Mouse (Mus musculus) lung, embryonic 14.5 days (tissue): ENCODE measurements around the gene Itpk1. TPM values are rescaled to one million over a fixed set of nuclear protein-coding genes. Genes with fewer than 3 reads are reported as not detected.

Experiments used
- ATAC-seq: fragments of 200-750 bp; cut with Nextera tagmentation; 2 replicates; pipeline ENCODE4 v1.8.0; 2017; ENCODE audit warnings: mild to moderate bottlenecking, moderate TSS enrichment, moderate library complexity; ENCODE audit not compliant: insufficient read depth
- DNase-seq: peaks from one replicate; pipeline ENCODE4 v3.0.0-alpha.2; 2015
- H3K27ac ChIP-seq: fragments of 300-500 bp; sonication (generic); 2 replicates; pipeline ENCODE4 v1.5.1; 2014; ENCODE audit warnings: low read depth, mild to moderate bottlenecking, moderate library complexity
- H3K27me3 ChIP-seq: fragments of 300-500 bp; sonication (generic); 2 replicates; pipeline ENCODE4 v1.6.1; 2014; ENCODE audit warnings: low read length, control low read depth; ENCODE audit not compliant: insufficient read depth
- H3K36me3 ChIP-seq: fragments of 300-500 bp; sonication (generic); 2 replicates; pipeline ENCODE4 v1.6.1; 2014; ENCODE audit warnings: control low read depth; ENCODE audit not compliant: insufficient read depth
- H3K4me1 ChIP-seq: fragments of 300-500 bp; sonication (generic); 2 replicates; pipeline ENCODE4 v1.6.1; 2014; ENCODE audit warnings: antibody characterized with exemption, control low read depth; ENCODE audit not compliant: insufficient read depth
- H3K4me2 ChIP-seq: fragments of 300-500 bp; sonication (generic); 2 replicates; pipeline ENCODE4 v1.6.1; 2014; ENCODE audit warnings: mild to moderate bottlenecking
- H3K4me3 ChIP-seq: fragments of 300-500 bp; sonication (generic); 2 replicates; pipeline ENCODE4 v1.5.1; 2014; ENCODE audit warnings: low read depth, low read length
- H3K9ac ChIP-seq: fragments of 300-500 bp; sonication (generic); 2 replicates; pipeline ENCODE4 v1.6.1; 2014
- H3K9me3 ChIP-seq: fragments of 300-500 bp; sonication (generic); 2 replicates; pipeline ENCODE4 v1.6.1; 2016; ENCODE audit warnings: low read depth, low read length, control low read depth
- CTCF ChIP-seq: IDR thresholded peaks from 2 replicates; pipeline ENCODE4 v1.5.1; 2016; ENCODE audit warnings: antibody characterized with exemption, low read depth
- WGBS: fragments of 180-500 bp; shearing (Covaris S2); extraction: QIAGEN DNeasy Blood & Tissue Kit; methylation state at CpG from one replicate; pipeline ENCODE4 v1.1.7; 2014; 5-methylcytosine and 5-hydroxymethylcytosine counted together
- polyA plus RNA-seq: library from polyadenylated mRNA; unstranded; fragments of >200 nt; fragmentation: Nextera tagmentation; extraction: Ambion mirVana; gene quantifications from 2 replicates; pipeline ENCODE4 v1.2.1, GENCODE M21; 2014

Gene Itpk1
- polyA plus RNA-seq, 1 experiment from 2014 or later = 8.4 TPM

DNA sequence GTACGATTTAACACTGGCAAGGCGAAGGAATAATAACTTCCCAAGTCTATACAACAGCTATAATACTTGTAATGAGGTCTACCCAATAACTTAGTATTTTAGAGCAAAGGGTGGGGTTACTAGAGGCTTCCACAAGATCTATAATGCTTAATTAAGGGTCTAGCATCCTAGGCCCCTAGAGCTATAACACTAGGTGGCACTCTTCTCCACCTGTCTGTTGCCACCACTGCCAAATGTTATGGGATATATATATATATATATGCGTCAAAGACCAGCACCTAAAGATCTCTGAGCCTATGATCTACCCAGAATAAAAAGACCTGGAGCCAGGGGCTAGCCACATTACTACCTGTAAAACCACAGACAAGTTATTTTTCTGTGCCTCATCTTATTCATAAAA lies 35.6 kb upstream of the Itpk1 start:
- WGBS = 61% methylated on average over 3 of the region's 3 CpGs
- peaks cover 6% of the 10 kb centered on the region; the same call in 1 of the 2 replicates for H3K36me3 ChIP-seq
- TF ChIP-seq CTCF = peak; percentile 48
- H3K9me3 ChIP-seq = no peaks in the 10 kb centered on the region
- no peak overlapping the region for H3K4me3 ChIP-seq
- no peak overlapping the region for H3K4me2 ChIP-seq
- ATAC-seq (no peak), DNase-seq (peak; percentile 58)
- no peaks in the 10 kb centered on the region for H3K27me3 ChIP-seq
- H3K27ac ChIP-seq = no peak overlapping the region
- no peak overlapping the region for H3K9ac ChIP-seq
- H3K4me1 ChIP-seq = peaks cover 7% of the 10 kb centered on the region

DNA sequence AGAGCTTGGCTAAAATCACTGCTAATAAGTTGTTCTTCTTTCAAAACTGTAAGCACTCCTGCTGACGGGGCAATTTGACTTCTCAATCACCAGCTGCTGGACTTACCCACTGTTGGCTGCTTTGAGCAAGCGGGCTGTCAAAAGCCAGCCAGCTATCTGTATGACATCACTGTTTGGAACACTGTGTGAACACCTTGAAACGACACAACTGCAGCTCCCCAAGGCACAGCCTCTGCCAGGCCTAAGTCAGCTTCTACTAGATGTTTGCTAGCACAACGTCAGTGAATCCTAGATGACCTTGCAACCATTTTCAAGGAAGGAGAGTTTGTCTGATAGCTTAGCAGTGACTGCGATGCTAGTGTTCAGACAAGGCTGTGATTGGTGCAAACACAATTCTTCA lies 34.4 kb upstream of the Itpk1 start:
- 75% methylated on average over 5 of the region's 5 CpGs for WGBS
- Histone ChIP-seq H3K27ac (no peak overlapping the region), H3K36me3 (peaks cover 6% of the 10 kb centered on the region; the same call in 1 of the 2 replicates), H3K9ac (no peak overlapping the region), H3K4me3 (no peak overlapping the region), H3K9me3 (no peaks in the 10 kb centered on the region), H3K4me1 (peaks cover 7% of the 10 kb centered on the region), H3K4me2 (no peak overlapping the region), H3K27me3 (no peaks in the 10 kb centered on the region)
- DNase-seq = no peak
- TF ChIP-seq CTCF = no peak
- no peak for ATAC-seq

GRCm38 (mm10) chr12:102733381-102733780 lies 28.7 kb upstream of the Itpk1 start:
- H3K9me3 ChIP-seq = no peaks in the 10 kb centered on the region
- H3K36me3 ChIP-seq = no peaks in the 10 kb centered on the region
- no peak overlapping the region for H3K9ac ChIP-seq
- DNase-seq = peak; percentile 77
- no peaks in the 10 kb centered on the region for H3K27me3 ChIP-seq
- peaks cover 11% of the 10 kb centered on the region; the same call in 1 of the 2 replicates for H3K4me1 ChIP-seq
- WGBS = 6% methylated on average over 4 of the region's 5 CpGs
- no peak overlapping the region for H3K27ac ChIP-seq
- H3K4me2 ChIP-seq = no peak overlapping the region
- ATAC-seq = no peak
- TF ChIP-seq CTCF = peak; percentile 70
- no peak overlapping the region for H3K4me3 ChIP-seq

- ATAC-seq (no peak), DNase-seq (no peak)
- Histone ChIP-seq H3K27ac (peak overlapping the region; percentile 46; the same call in 1 of the 2 replicates), H3K9me3 (no peaks in the 10 kb centered on the region), H3K9ac (no peak overlapping the region), H3K4me2 (peak overlapping the region; percentile 53), H3K27me3 (no peaks in the 10 kb centered on the region), H3K4me3 (no peak overlapping the region), H3K4me1 (peaks cover 11% of the 10 kb centered on the region; the same call in 1 of the 2 replicates), H3K36me3 (no peaks in the 10 kb centered on the region)
- 35% methylated on average over 16 of the region's 16 CpGs for WGBS
- TF ChIP-seq CTCF = no peak
These were observed 26.3 kb upstream of the Itpk1 start for GRCm38 (mm10) chr12:102730798-102731619.

DNA sequence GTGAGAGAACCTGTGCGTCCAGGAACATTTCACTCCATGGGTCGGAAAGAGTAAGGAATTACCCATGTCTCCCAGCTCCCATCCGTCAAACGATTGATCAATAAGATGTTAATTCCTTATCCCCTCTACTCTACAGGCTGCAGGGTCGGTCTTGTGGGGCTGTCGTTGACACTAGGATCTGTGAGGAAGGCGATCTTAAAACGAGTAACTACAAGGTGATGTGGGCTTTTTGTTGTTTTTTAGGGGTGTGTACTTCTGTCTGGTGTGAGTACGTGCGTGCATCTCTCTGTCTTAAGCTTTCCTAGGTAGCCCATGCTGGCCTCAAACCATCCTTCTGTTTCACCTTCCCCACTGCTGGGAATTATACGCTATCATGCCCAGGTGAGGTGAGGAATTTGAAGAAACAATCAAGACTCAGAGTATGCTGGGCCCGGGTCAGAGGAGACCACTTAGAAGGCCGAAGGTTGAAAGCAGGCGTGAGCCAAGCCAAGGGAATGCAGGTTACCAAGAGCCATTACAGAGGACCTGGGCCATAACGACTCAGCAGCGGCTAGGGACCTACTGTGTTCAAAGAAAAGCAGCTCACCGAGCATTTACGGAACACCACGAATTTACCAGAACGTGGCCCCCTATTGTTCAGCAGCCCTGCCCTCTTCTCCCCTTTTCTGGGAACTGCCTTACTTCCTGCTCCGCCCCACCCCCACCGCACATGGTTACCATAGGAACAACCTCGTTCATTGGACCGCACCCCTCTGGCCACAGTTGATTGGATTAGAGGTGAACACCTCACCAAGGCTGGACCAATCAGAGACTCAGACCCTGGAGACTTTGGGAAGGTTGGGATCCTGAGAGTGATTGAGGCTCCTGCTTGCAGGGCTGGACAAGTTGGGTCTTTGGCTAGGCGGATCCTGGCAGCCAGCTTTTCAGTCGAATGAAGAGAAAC lies 25.4 kb upstream of the Itpk1 start:
- Histone ChIP-seq H3K4me3 (peak overlapping the region; percentile 16; the same call in 1 of the 2 replicates), H3K9ac (no peak overlapping the region), H3K27me3 (no peaks in the 10 kb centered on the region), H3K4me2 (peak overlapping the region; percentile 53), H3K36me3 (no peaks in the 10 kb centered on the region), H3K9me3 (no peaks in the 10 kb centered on the region), H3K27ac (peak overlapping the region; percentile 54), H3K4me1 (peaks cover 11% of the 10 kb centered on the region; the same call in 1 of the 2 replicates)
- 31% methylated on average over 26 of the region's 26 CpGs for WGBS
- ATAC-seq (peak; percentile 97), DNase-seq (peak; percentile 82)
- no peak for TF ChIP-seq CTCF

- peaks cover 9% of the 10 kb centered on the region; the same call in 1 of the 2 replicates for H3K4me1 ChIP-seq
- DNase-seq = peak; percentile 26
- no peak overlapping the region for H3K9ac ChIP-seq
- WGBS = 64% methylated on average over 7 of the region's 7 CpGs
- no peaks in the 10 kb centered on the region for H3K36me3 ChIP-seq
- H3K4me2 ChIP-seq = no peak overlapping the region
- no peak overlapping the region for H3K27ac ChIP-seq
- H3K4me3 ChIP-seq = no peak overlapping the region
- no peak for TF ChIP-seq CTCF
- no peaks in the 10 kb centered on the region for H3K9me3 ChIP-seq
- ATAC-seq = no peak
- H3K27me3 ChIP-seq = no peaks in the 10 kb centered on the region
These were observed 21.0 kb upstream of the Itpk1 start for GRCm38 (mm10) chr12:102725761-102726175.

DNA sequence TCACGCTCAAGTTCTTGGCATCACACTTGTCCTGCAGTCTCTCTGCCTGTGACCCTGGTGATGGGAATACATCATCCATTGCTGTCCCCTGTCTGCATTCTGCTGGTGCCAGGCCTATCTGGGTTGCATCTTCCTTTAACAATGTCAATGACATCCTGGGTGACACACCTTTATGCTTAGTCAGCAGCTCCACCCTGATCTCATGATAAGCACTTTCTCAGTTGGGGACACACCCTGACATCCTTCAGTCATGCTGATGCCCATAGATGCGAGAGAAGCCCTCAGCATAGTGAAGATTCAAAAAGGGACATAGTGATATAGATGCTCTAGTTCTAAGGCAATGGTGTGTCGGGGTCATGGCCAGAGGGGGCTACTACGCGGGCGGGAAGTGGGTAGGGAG lies 20.4 kb upstream of the Itpk1 start:
- Histone ChIP-seq H3K27ac (no peak overlapping the region), H3K9me3 (no peaks in the 10 kb centered on the region), H3K27me3 (no peaks in the 10 kb centered on the region), H3K9ac (no peak overlapping the region), H3K4me3 (no peak overlapping the region), H3K36me3 (no peaks in the 10 kb centered on the region), H3K4me1 (peaks cover 2% of the 10 kb centered on the region; the same call in 1 of the 2 replicates), H3K4me2 (no peak overlapping the region)
- ATAC-seq (no peak), DNase-seq (no peak)
- TF ChIP-seq CTCF = no peak
- 88% methylated on average over 6 of the region's 6 CpGs for WGBS
